Mouse (Mus musculus): ENCODE data around the gene Ralgps1. TPM values are rescaled to one million over a fixed set of nuclear protein-coding genes. Genes with fewer than 3 reads are reported as not detected.

The Ralgps1 gene
- total RNA-seq, 2 experiments from 2014 or later: 69.3 to 78.0 TPM

- DNase-seq (ENCODE audit: low spot score in 2 of 2): no peak
Observed at GRCm38 (mm10) chr2:33089356-33090032, 281.8 kb downstream of the Ralgps1 start.

- no peak for DNase-seq (ENCODE audit: low spot score in 2 of 2)
Observed at GRCm38 (mm10) chr2:33086671-33087363, 284.5 kb downstream of the Ralgps1 start.

GRCm38 (mm10) chr2:33086016-33086596 lies 285.2 kb downstream of the Ralgps1 start:
- DNase-seq (ENCODE audit: low spot score in 2 of 2): no peak

GRCm38 (mm10) chr2:33084221-33084620 lies 287.1 kb downstream of the Ralgps1 start:
- DNase-seq (ENCODE audit: low spot score in 2 of 2): no peak

Small RNA genes within 50 kb of the gene (microRNA-seq; reads per million reads assigned to microRNA genes)
- 0 reads per million in 2 experiments for gene Gm25998

Other genes with a start within 250 kb of the Ralgps1 start
- 10 to 100 TPM; 75.2 to 91.7 TPM for gene Garnl3, start 239.8 kb downstream of the Ralgps1 start, total RNA-seq (2021)
- gene Angptl2, start 155.4 kb downstream of the Ralgps1 start, total RNA-seq (2021): 1 to 10 TPM; 3.7 to 7.2 TPM
- 10 to 100 TPM; 17.4 to 18.7 TPM for gene Zbtb34, start 59.8 kb upstream of the Ralgps1 start, total RNA-seq (2021)
- 10 to 100 TPM; 24.7 to 25.0 TPM for gene Zbtb43, start 97.1 kb upstream of the Ralgps1 start, total RNA-seq (2021)